Mouse (Mus musculus): ENCODE results near the gene Gm13695.
"Not testable (repeated sequence)": the region's sequence is repeated elsewhere in the genome, so short reads cannot be mapped to it uniquely, and the experiment has no call there.

Gene Gm13695

GRCm38 (mm10) chr2:83967013-83967412, at the start of gene Gm13695:
TSS of gene Gm13695 (plus strand) at chr2:83967313.
- DNase-seq (ENCODE audit: extremely low read depth, low read depth, low spot score): not testable (repeated sequence)

GRCm38 (mm10) chr2:83929478-83930088, 37.5 kb upstream of the Gm13695 start:
- DNase-seq (ENCODE audit: extremely low read depth, low read depth, low spot score): no peak

GRCm38 (mm10) chr2:83940931-83941361, 26.2 kb upstream of the Gm13695 start, which contains the start of gene Zswim2:
TSS of gene Zswim2 (minus strand) at chr2:83941228.
- DNase-seq (ENCODE audit: extremely low read depth, low read depth, low spot score): no peak

- no peak for DNase-seq (ENCODE audit: extremely low read depth, low read depth, low spot score)
These were observed 25.7 kb upstream of the Gm13695 start for GRCm38 (mm10) chr2:83941378-83941777.

GRCm38 (mm10) chr2:83941792-83942191, 25.3 kb upstream of the Gm13695 start:
- DNase-seq (ENCODE audit: extremely low read depth, low read depth, low spot score): no peak

GRCm38 (mm10) chr2:83955393-83955792, 11.7 kb upstream of the Gm13695 start, which contains the start of gene Gm13698:
TSS of gene Gm13698 (plus strand) at chr2:83955693.
- DNase-seq (ENCODE audit: extremely low read depth, low read depth, low spot score): not testable (repeated sequence)

- DNase-seq (ENCODE audit: extremely low read depth, low read depth, low spot score): not testable (repeated sequence)
These were observed 5.9 kb upstream of the Gm13695 start, which contains the start of gene Gm13693 for GRCm38 (mm10) chr2:83961203-83961602. TSS of gene Gm13693 (plus strand) at chr2:83961503.

- not testable (repeated sequence) for DNase-seq (ENCODE audit: extremely low read depth, low read depth, low spot score)
These were observed 5.7 kb downstream of the Gm13695 start, which contains the start of gene Gm13696 for GRCm38 (mm10) chr2:83972823-83973222. TSS of gene Gm13696 (plus strand) at chr2:83973123.

- not testable (repeated sequence) for DNase-seq (ENCODE audit: extremely low read depth, low read depth, low spot score)
These were observed 11.5 kb downstream of the Gm13695 start, which contains the start of gene Gm13694 for GRCm38 (mm10) chr2:83978633-83979032. TSS of gene Gm13694 (plus strand) at chr2:83978933.

GRCm38 (mm10) chr2:83984443-83984842, 17.3 kb downstream of the Gm13695 start, which contains the start of gene Gm13697:
TSS of gene Gm13697 (plus strand) at chr2:83984743.
- not testable (repeated sequence) for DNase-seq (ENCODE audit: extremely low read depth, low read depth, low spot score)

GRCm38 (mm10) chr2:83990253-83990652, 23.1 kb downstream of the Gm13695 start, which contains the start of gene Gm13691:
TSS of gene Gm13691 (plus strand) at chr2:83990553.
- DNase-seq (ENCODE audit: extremely low read depth, low read depth, low spot score): not testable (repeated sequence)

GRCm38 (mm10) chr2:83993639-83994255, 26.6 kb downstream of the Gm13695 start:
- DNase-seq (ENCODE audit: extremely low read depth, low read depth, low spot score): not testable (repeated sequence)

GRCm38 (mm10) chr2:83994526-83994925, 27.4 kb downstream of the Gm13695 start:
- not testable (repeated sequence) for DNase-seq (ENCODE audit: extremely low read depth, low read depth, low spot score)

- DNase-seq (ENCODE audit: extremely low read depth, low read depth, low spot score): no peak
These were observed 41.8 kb downstream of the Gm13695 start for GRCm38 (mm10) chr2:84008913-84009312.

- DNase-seq (ENCODE audit: extremely low read depth, low read depth, low spot score): no peak
These were observed 42.7 kb downstream of the Gm13695 start for GRCm38 (mm10) chr2:84009818-84010217.

GRCm38 (mm10) chr2:84014572-84014971, 47.5 kb downstream of the Gm13695 start:
- DNase-seq (ENCODE audit: extremely low read depth, low read depth, low spot score): no peak

- DNase-seq (ENCODE audit: extremely low read depth, low read depth, low spot score): not testable (repeated sequence)
These were observed 49.2 kb downstream of the Gm13695 start for GRCm38 (mm10) chr2:84016291-84016690.

- DNase-seq (ENCODE audit: extremely low read depth, low read depth, low spot score): no peak
These were observed 51.2 kb downstream of the Gm13695 start for GRCm38 (mm10) chr2:84018330-84018729.

Measured in fat pad, adult 2 months (tissue).